Mouse (Mus musculus): ENCODE results near the gene Kptn. TPM values are rescaled to one million over a fixed set of nuclear protein-coding genes. Genes with fewer than 3 reads are reported as not detected.

The Kptn gene
- polyA plus RNA-seq, 1 experiment from 2014 or later = 29.5 TPM

- H3K4me3 ChIP-seq (replicated peaks) = no peak overlapping the region
- H3K27me3 ChIP-seq (replicated peaks) = no peaks in the 10 kb centered on the region
- no peak for ATAC-seq (ENCODE audit: insufficient read depth, low FRiP score, low read depth)
- H3K9me3 ChIP-seq = no peaks in the 10 kb centered on the region
- WGBS = 29% methylated on average over 5 of the region's 5 CpGs
- no peak overlapping the region for H3K4me2 ChIP-seq
- peaks cover 15% of the 10 kb centered on the region; the same call in 1 of the 2 replicates for H3K4me1 ChIP-seq
- no peak overlapping the region for H3K9ac ChIP-seq
- no peaks in the 10 kb centered on the region for H3K36me3 ChIP-seq
- no peak overlapping the region for H3K27ac ChIP-seq
Measured at GRCm38 (mm10) chr7:16173146-16173545, 53.5 kb downstream of the Kptn start.

GRCm38 (mm10) chr7:16174597-16175541, 55.2 kb downstream of the Kptn start, which contains the start of gene Meis3:
Gene Meis3 (plus strand): TSS chr7:16175090.
- Histone ChIP-seq H3K9me3 (no peaks in the 10 kb centered on the region), H3K4me3 (replicated peaks) (peak within 1 kb of the TSS; percentile 69), H3K27ac (0 out of 2 replicates have a peak within 1 kb of the TSS, but pooled peaks have one; percentile 26), H3K27me3 (replicated peaks) (no peaks in the 10 kb centered on the region), H3K4me1 (peaks cover 15% of the 10 kb centered on the region; the same call in 1 of the 2 replicates), H3K9ac (peak within 1 kb of the TSS; percentile 40), H3K4me2 (peak within 1 kb of the TSS; percentile 80), H3K36me3 (0 out of 2 replicates have a peak, but pooled peaks cover 6% of the 10 kb centered on the region)
- ATAC-seq (ENCODE audit: insufficient read depth, low FRiP score, low read depth) = peak; percentile 79
- WGBS = under 1% methylated on average over 41 of the region's 42 CpGs

GRCm38 (mm10) chr7:16175542-16175931, 55.8 kb downstream of the Kptn start:
- H3K4me3 ChIP-seq (replicated peaks) = peak overlapping the region; percentile 69
- 0 out of 2 replicates have a peak, but pooled peaks have one; percentile 27 for ATAC-seq (ENCODE audit: insufficient read depth, low FRiP score, low read depth)
- no peaks in the 10 kb centered on the region for H3K27me3 ChIP-seq (replicated peaks)
- H3K27ac ChIP-seq = 0 out of 2 replicates have a peak overlapping the region, but pooled peaks have one; percentile 26
- H3K9me3 ChIP-seq = no peaks in the 10 kb centered on the region
- H3K4me1 ChIP-seq = peaks cover 15% of the 10 kb centered on the region; the same call in 1 of the 2 replicates
- H3K4me2 ChIP-seq = peak overlapping the region; percentile 80
- H3K36me3 ChIP-seq = 0 out of 2 replicates have a peak, but pooled peaks cover 7% of the 10 kb centered on the region
- H3K9ac ChIP-seq = peak overlapping the region; percentile 40; the same call in 1 of the 2 replicates
- 1% methylated on average over 10 of the region's 10 CpGs for WGBS

Other genes starting within 250 kb of the Kptn start
- not detected in 2 replicates for gene Crx, start 239.9 kb upstream of the Kptn start, polyA plus RNA-seq (2015; fragmentation: Nextera tagmentation; extraction: Ambion mirVana)
- gene Crxos, start 237.3 kb upstream of the Kptn start, polyA plus RNA-seq (2015; fragmentation: Nextera tagmentation; extraction: Ambion mirVana) = not detected in 2 replicates
- gene Selenow, start 197.5 kb upstream of the Kptn start, polyA plus RNA-seq (2015; fragmentation: Nextera tagmentation; extraction: Ambion mirVana) = 686 and 711 TPM in 2 replicates
- 173 and 183 TPM in 2 replicates for gene Nop53, start 173.8 kb upstream of the Kptn start, polyA plus RNA-seq (2015; fragmentation: Nextera tagmentation; extraction: Ambion mirVana)
- 49.0 and 49.6 TPM in 2 replicates for gene Ehd2, start 152.3 kb upstream of the Kptn start, polyA plus RNA-seq (2015; fragmentation: Nextera tagmentation; extraction: Ambion mirVana)
- gene Bicra, start 72.0 kb upstream of the Kptn start, polyA plus RNA-seq (2015; fragmentation: Nextera tagmentation; extraction: Ambion mirVana) = 5.8 and 7.2 TPM in 2 replicates
- 0.04 and 0.10 TPM in 2 replicates for gene Zfp541, start 58.1 kb upstream of the Kptn start, polyA plus RNA-seq (2015; fragmentation: Nextera tagmentation; extraction: Ambion mirVana)
- gene Napa, start 21.4 kb upstream of the Kptn start, polyA plus RNA-seq (2015; fragmentation: Nextera tagmentation; extraction: Ambion mirVana) = 175 and 176 TPM in 2 replicates
- gene Slc8a2, start 9.9 kb downstream of the Kptn start, polyA plus RNA-seq (2015; fragmentation: Nextera tagmentation; extraction: Ambion mirVana) = 0.30 and 0.35 TPM in 2 replicates
- gene Meis3, start 55.2 kb downstream of the Kptn start, polyA plus RNA-seq (2015; fragmentation: Nextera tagmentation; extraction: Ambion mirVana) = 28.2 and 28.8 TPM in 2 replicates
- 37.9 and 55.3 TPM in 2 replicates for gene Dhx34, start 102.1 kb downstream of the Kptn start, polyA plus RNA-seq (2015; fragmentation: Nextera tagmentation; extraction: Ambion mirVana)
- gene C5ar2, start 124.3 kb downstream of the Kptn start, polyA plus RNA-seq (2015; fragmentation: Nextera tagmentation; extraction: Ambion mirVana) = 0.28 and 0.37 TPM in 2 replicates
- 3.7 and 4.1 TPM in 2 replicates for gene C5ar1, start 139.6 kb downstream of the Kptn start, polyA plus RNA-seq (2015; fragmentation: Nextera tagmentation; extraction: Ambion mirVana)
- gene Inafm1, start 153.7 kb downstream of the Kptn start, polyA plus RNA-seq (2015; fragmentation: Nextera tagmentation; extraction: Ambion mirVana) = 20.5 and 21.1 TPM in 2 replicates
- 26.7 and 27.0 TPM in 2 replicates for gene Ccdc9, start 166.9 kb downstream of the Kptn start, polyA plus RNA-seq (2015; fragmentation: Nextera tagmentation; extraction: Ambion mirVana)
- 6.7 and 7.4 TPM in 2 replicates for gene Bbc3, start 188.5 kb downstream of the Kptn start, polyA plus RNA-seq (2015; fragmentation: Nextera tagmentation; extraction: Ambion mirVana)

Data from stomach, embryonic 15.5 days (tissue).